In genomic region chr8:31031721-31032591, GRCm38 (mm10) we compare ENCODE assay signal across 8 mouse cellular contexts.
DNase-seq lines count a peak whose midpoint lies in the region; ATAC-seq and TF ChIP-seq lines count a peak whose summit lies in the region.

No protein-coding gene starts in this region.

- no peak overlapping the region for H3K9ac ChIP-seq in MEL (ENCODE audit: control insufficient read depth, low read depth, low read length, poor library complexity, severe bottlenecking)
- H3K9ac ChIP-seq in forebrain, embryonic 16.5 days (replicated peaks; ENCODE audit: low read depth, low read length), result peak overlapping the region; percentile 57
- no peak overlapping the region; the same call in 1 of the 2 replicates for H3K9ac ChIP-seq in lung, postnatal 0 days (replicated peaks; ENCODE audit: low read depth)

- TF ChIP-seq EP300 in MEL (IDR thresholded peaks at IDR 0.05; ENCODE audit: low read depth in 1 of 2, low read length in 2 of 2), result no peak
- no peak for TF ChIP-seq EP300 in lung, postnatal 0 days (IDR thresholded peaks at IDR 0.05)

- TF ChIP-seq RAD21 in MEL (IDR thresholded peaks at IDR 0.05; ENCODE audit: low read depth, low read length), result peak; percentile 3

- peak; percentile 30 to 69 (median 34) for TF ChIP-seq CTCF in MEL (IDR thresholded peaks at IDR 0.05 in 2 of 3, conservative IDR thresholded peaks at IDR 0.05 in 1 of 3; ENCODE audit: control insufficient read depth in 1 of 3, insufficient read depth in 1 of 3, low read depth in 2 of 3, low read length in 3 of 3, poor library complexity in 1 of 3, severe bottlenecking in 1 of 3)
- peak; percentile 84 for TF ChIP-seq CTCF in lung, postnatal 0 days (IDR thresholded peaks at IDR 0.05)

- no peak overlapping the region for H3K4me3 ChIP-seq in MEL (ENCODE audit: control insufficient read depth in 1 of 2, insufficient read depth in 1 of 2, low read depth in 2 of 2, low read length in 2 of 2)
- peak overlapping the region; percentile 43 for H3K4me3 ChIP-seq in forebrain, embryonic 16.5 days (replicated peaks; ENCODE audit: low read length)
- H3K4me3 ChIP-seq in hindbrain, embryonic 10.5 days, result peak overlapping the region; percentile 43
- H3K4me3 ChIP-seq in lung, postnatal 0 days (ENCODE audit: low read depth, low read length), result peak overlapping the region; percentile 34

- H3K36me3 ChIP-seq in MEL (ENCODE audit: control insufficient read depth in 1 of 2, insufficient read depth in 2 of 2, low read length in 2 of 2), result no peaks in the 10 kb centered on the region
- H3K36me3 ChIP-seq in forebrain, embryonic 16.5 days (ENCODE audit: control insufficient read depth, insufficient read depth), result no peaks in the 10 kb centered on the region
- H3K36me3 ChIP-seq in hindbrain, embryonic 10.5 days, result no peaks in the 10 kb centered on the region
- H3K36me3 ChIP-seq in lung, postnatal 0 days (ENCODE audit: insufficient read depth, low read length), result no peaks in the 10 kb centered on the region

- no peaks in the 10 kb centered on the region for H3K27me3 ChIP-seq in MEL (ENCODE audit: control insufficient read depth in 1 of 2, insufficient read depth in 2 of 2, low read length in 2 of 2)
- H3K27me3 ChIP-seq in forebrain, embryonic 16.5 days (replicated peaks; ENCODE audit: control insufficient read depth, insufficient read depth, low read length), result no peaks in the 10 kb centered on the region; the same call in 1 of the 2 replicates
- no peaks in the 10 kb centered on the region; the same call in 1 of the 2 replicates for H3K27me3 ChIP-seq in hindbrain, embryonic 10.5 days (ENCODE audit: insufficient read depth, poor library complexity, severe bottlenecking)
- no peaks in the 10 kb centered on the region for H3K27me3 ChIP-seq in lung, postnatal 0 days (replicated peaks; ENCODE audit: insufficient read depth, low read length)

- WGBS in forebrain, embryonic 16.5 days, result 4% methylated on average over 24 of the region's 24 CpGs
- 6% methylated on average over 24 of the region's 24 CpGs for WGBS in hindbrain, embryonic 10.5 days
- WGBS in lung, postnatal 0 days, result 5% methylated on average over 22 of the region's 24 CpGs

- peak overlapping the region; percentile 57 for H3K4me2 ChIP-seq in forebrain, embryonic 16.5 days (ENCODE audit: low read length)
- peak overlapping the region; percentile 70 for H3K4me2 ChIP-seq in lung, postnatal 0 days (replicated peaks; ENCODE audit: low read depth, low read length)

- peak; percentile 90 for ATAC-seq in forebrain, embryonic 16.5 days
- ATAC-seq in lung, postnatal 0 days, result peak; percentile 91

- no peak overlapping the region for H3K27ac ChIP-seq in MEL (ENCODE audit: control insufficient read depth, low read depth, low read length)
- H3K27ac ChIP-seq in forebrain, embryonic 16.5 days (ENCODE audit: low read length), result peak overlapping the region; percentile 37; the same call in 1 of the 2 replicates
- peak overlapping the region; percentile 84 for H3K27ac ChIP-seq in hindbrain, embryonic 10.5 days
- H3K27ac ChIP-seq in lung, postnatal 0 days (ENCODE audit: low read length), result no peak overlapping the region

- H3K9me3 ChIP-seq in MEL (replicated peaks; ENCODE audit: insufficient read depth, low read length), result no peaks in the 10 kb centered on the region
- no peaks in the 10 kb centered on the region for H3K9me3 ChIP-seq in forebrain, embryonic 16.5 days (ENCODE audit: control insufficient read depth, low read length)
- no peaks in the 10 kb centered on the region for H3K9me3 ChIP-seq in hindbrain, embryonic 10.5 days
- H3K9me3 ChIP-seq in lung, postnatal 0 days (ENCODE audit: low read length), result no peaks in the 10 kb centered on the region

- no peaks in the 10 kb centered on the region for H3K79me2 ChIP-seq in MEL (ENCODE audit: control insufficient read depth, insufficient read depth, low read length, poor library complexity)

- H3K4me1 ChIP-seq in MEL (ENCODE audit: control insufficient read depth in 1 of 2, insufficient read depth in 2 of 2, low read length in 2 of 2), result no peaks in the 10 kb centered on the region
- H3K4me1 ChIP-seq in forebrain, embryonic 16.5 days (replicated peaks; ENCODE audit: control insufficient read depth, insufficient read depth, low read length), result peaks cover 9% of the 10 kb centered on the region
- H3K4me1 ChIP-seq in hindbrain, embryonic 10.5 days (replicated peaks), result peaks cover 29% of the 10 kb centered on the region
- no peaks in the 10 kb centered on the region for H3K4me1 ChIP-seq in lung, postnatal 0 days (ENCODE audit: insufficient read depth, low read depth, low read length)

- peak; percentile 8 for DNase-seq in MEL (ENCODE audit: low read depth, low spot score)
- DNase-seq in cerebellum, adult 11 months, result peak; percentile 75
- peak; percentile 91 for DNase-seq in hindbrain, embryonic 10.5 days (ENCODE audit: low spot score)
- DNase-seq in layer of hippocampus, postnatal 10 days (ENCODE audit: low spot score in 2 of 2), result peak; percentile 72 to 85
- peak; percentile 76 for DNase-seq in lung, postnatal 0 days (ENCODE audit: low spot score)
- DNase-seq in retina, embryonic 14.5 days (ENCODE audit: low spot score), result peak; percentile 87
- DNase-seq in urinary bladder, postnatal 14 days (ENCODE audit: low spot score), result peak; percentile 56

- TF ChIP-seq POLR2A in MEL (IDR thresholded peaks at IDR 0.05; ENCODE audit: control insufficient read depth in 1 of 2, insufficient read depth in 1 of 2, low read depth in 1 of 2, low read length in 2 of 2, poor library complexity in 1 of 2), result no peak

TF ChIP-seq in MEL, 35 proteins besides CTCF, POLR2A, EP300 and RAD21:
- TF ChIP-seq SMC3 (IDR thresholded peaks at IDR 0.05; ENCODE audit: low read depth, low read length) (peak; percentile 36), CHD2 (IDR thresholded peaks at IDR 0.05; ENCODE audit: low read length) (no peak)

Comparison
In these comparisons a context has a peak if more than half of its experiments do, and no peak if none do; other contexts are left out.
1. DNase-seq: peak in every context shown above with its lines; median percentile 91 in hindbrain, embryonic 10.5 days; 87 in retina, embryonic 14.5 days; 78 in layer of hippocampus, postnatal 10 days; 76 in lung, postnatal 0 days; 75 in cerebellum, adult 11 months; 56 in urinary bladder, postnatal 14 days; 8 in MEL.
2. H3K27ac ChIP-seq: peak in forebrain, embryonic 16.5 days (single experiment) and hindbrain, embryonic 10.5 days (single experiment); none in MEL (single experiment) and lung, postnatal 0 days (single experiment).
3. H3K4me3 ChIP-seq: peak in forebrain, embryonic 16.5 days (single experiment), hindbrain, embryonic 10.5 days (single experiment) and lung, postnatal 0 days (single experiment); none in MEL (0 of 2).